Mouse (Mus musculus): ENCODE data around the gene Ctsa. TPM values are rescaled to one million over a fixed set of nuclear protein-coding genes. Genes with fewer than 3 reads are reported as not detected.
"Not testable (repeated sequence)": the region's sequence is repeated elsewhere in the genome, so short reads cannot be mapped to it uniquely, and the experiment has no call there.

Gene Ctsa
- total RNA-seq (2015; ENCODE audit: low replicate concordance) = 26.8 and 36.1 TPM in 2 replicates
- 33.5 and 39.9 TPM in 2 replicates for total RNA-seq (2017; ENCODE audit: low replicate concordance)

GRCm38 (mm10) chr2:164832748-164833301, at the start of gene Ctsa:
Gene Ctsa, plus strand, starts transcription at chr2:164832873.
- ATAC-seq (replicated peaks; ENCODE audit: low FRiP score, poor library complexity, severe bottlenecking) = peak; percentile 75

GRCm38 (mm10) chr2:164783926-164784581, 48.6 kb upstream of the Ctsa start:
- ATAC-seq (replicated peaks; ENCODE audit: low FRiP score, poor library complexity, severe bottlenecking) = no peak

GRCm38 (mm10) chr2:164784869-164785420, 47.7 kb upstream of the Ctsa start:
- no peak for ATAC-seq (replicated peaks; ENCODE audit: low FRiP score, poor library complexity, severe bottlenecking)

- ATAC-seq (replicated peaks; ENCODE audit: low FRiP score, poor library complexity, severe bottlenecking) = peak; percentile 62
Observed at GRCm38 (mm10) chr2:164785481-164786387, 46.9 kb upstream of the Ctsa start, which contains the start of gene Snx21. Gene Snx21, plus strand, starts transcription at chr2:164785823.

GRCm38 (mm10) chr2:164786388-164786885, 46.2 kb upstream of the Ctsa start:
- ATAC-seq (replicated peaks; ENCODE audit: low FRiP score, poor library complexity, severe bottlenecking) = peak; percentile 9; the same call in 1 of the 2 replicates

- no peak for ATAC-seq (replicated peaks; ENCODE audit: low FRiP score, poor library complexity, severe bottlenecking)
Observed at GRCm38 (mm10) chr2:164787032-164787431, 45.6 kb upstream of the Ctsa start.

- ATAC-seq (replicated peaks; ENCODE audit: low FRiP score, poor library complexity, severe bottlenecking) = no peak
Observed at GRCm38 (mm10) chr2:164787779-164788178, 44.9 kb upstream of the Ctsa start.

GRCm38 (mm10) chr2:164788411-164788810, 44.3 kb upstream of the Ctsa start:
- no peak for ATAC-seq (replicated peaks; ENCODE audit: low FRiP score, poor library complexity, severe bottlenecking)

GRCm38 (mm10) chr2:164790451-164790850, 42.2 kb upstream of the Ctsa start:
- ATAC-seq (replicated peaks; ENCODE audit: low FRiP score, poor library complexity, severe bottlenecking) = no peak

- no peak for ATAC-seq (replicated peaks; ENCODE audit: low FRiP score, poor library complexity, severe bottlenecking)
Observed at GRCm38 (mm10) chr2:164791841-164792261, 40.8 kb upstream of the Ctsa start.

GRCm38 (mm10) chr2:164792400-164793190, 40.1 kb upstream of the Ctsa start:
- 0 out of 2 replicates have a peak, but pooled peaks have one; percentile 6 for ATAC-seq (replicated peaks; ENCODE audit: low FRiP score, poor library complexity, severe bottlenecking)

GRCm38 (mm10) chr2:164793236-164793635, 39.4 kb upstream of the Ctsa start:
- peak; percentile 59 for ATAC-seq (replicated peaks; ENCODE audit: low FRiP score, poor library complexity, severe bottlenecking)

GRCm38 (mm10) chr2:164793772-164794171, 38.9 kb upstream of the Ctsa start:
- peak; percentile 47; the same call in 1 of the 2 replicates for ATAC-seq (replicated peaks; ENCODE audit: low FRiP score, poor library complexity, severe bottlenecking)

GRCm38 (mm10) chr2:164794293-164794692, 38.4 kb upstream of the Ctsa start:
- peak; percentile 72 for ATAC-seq (replicated peaks; ENCODE audit: low FRiP score, poor library complexity, severe bottlenecking)

GRCm38 (mm10) chr2:164795868-164796267, 36.8 kb upstream of the Ctsa start:
- no peak for ATAC-seq (replicated peaks; ENCODE audit: low FRiP score, poor library complexity, severe bottlenecking)

- not testable (repeated sequence) for ATAC-seq (replicated peaks; ENCODE audit: low FRiP score, poor library complexity, severe bottlenecking)
Observed at GRCm38 (mm10) chr2:164798554-164798953, 34.1 kb upstream of the Ctsa start.

GRCm38 (mm10) chr2:164800252-164801004, 32.2 kb upstream of the Ctsa start:
- ATAC-seq (replicated peaks; ENCODE audit: low FRiP score, poor library complexity, severe bottlenecking) = no peak

- ATAC-seq (replicated peaks; ENCODE audit: low FRiP score, poor library complexity, severe bottlenecking) = no peak
Observed at GRCm38 (mm10) chr2:164803201-164803920, 29.3 kb upstream of the Ctsa start.
